Mouse (Mus musculus): ENCODE measurements around the gene Lrfn2. TPM values are rescaled to one million over a fixed set of nuclear protein-coding genes. Genes with fewer than 3 reads are reported as not detected.

Lrfn2 gene
- total RNA-seq (2015; ENCODE audit: low replicate concordance), result not detected in 2 replicates
- total RNA-seq (2017; ENCODE audit: low replicate concordance), result not detected in 2 replicates

DNA sequence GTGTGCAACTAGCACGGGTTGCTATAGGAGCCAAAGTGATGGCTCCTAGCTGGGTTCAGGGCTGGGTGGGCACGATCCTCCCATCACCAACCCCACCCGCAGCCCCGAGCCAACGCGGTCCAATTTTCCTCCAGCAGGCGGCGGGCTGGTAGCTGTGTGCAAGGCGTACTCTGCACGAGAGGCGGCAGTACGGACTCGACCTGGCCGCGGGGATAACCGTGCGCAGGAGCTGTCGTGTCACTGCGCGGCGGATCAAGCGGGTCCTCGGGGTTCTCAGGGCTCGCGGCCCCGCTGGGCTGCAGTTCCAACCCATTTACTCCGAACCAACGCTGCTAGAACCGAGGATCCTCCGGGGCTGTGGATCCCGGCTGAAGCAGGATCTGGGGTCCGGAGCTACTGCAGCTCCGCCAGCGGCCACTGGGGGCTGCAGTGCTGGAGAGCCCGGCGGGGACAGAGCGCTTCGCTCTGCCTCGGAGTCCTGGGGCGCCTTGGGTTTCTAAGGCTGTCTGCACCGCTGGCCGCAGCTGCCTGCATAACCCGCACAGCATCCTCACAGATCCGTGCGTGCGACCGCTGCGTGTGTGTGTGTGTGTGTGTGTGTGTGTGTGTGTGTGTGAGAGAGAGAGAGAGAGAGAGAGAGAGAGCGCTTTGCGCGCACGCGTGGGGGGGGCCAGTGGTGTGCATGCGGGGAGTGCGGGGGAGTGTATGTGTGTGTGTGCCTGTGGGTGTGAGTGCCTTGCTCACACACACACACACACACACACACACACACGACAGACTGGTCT lies at the start of gene Lrfn2:
TSS of gene Lrfn2 (plus strand) at position 759 of the 785 bp plus-strand sequence.
- ATAC-seq (replicated peaks; ENCODE audit: low FRiP score, poor library complexity, severe bottlenecking), result no peak

DNA sequence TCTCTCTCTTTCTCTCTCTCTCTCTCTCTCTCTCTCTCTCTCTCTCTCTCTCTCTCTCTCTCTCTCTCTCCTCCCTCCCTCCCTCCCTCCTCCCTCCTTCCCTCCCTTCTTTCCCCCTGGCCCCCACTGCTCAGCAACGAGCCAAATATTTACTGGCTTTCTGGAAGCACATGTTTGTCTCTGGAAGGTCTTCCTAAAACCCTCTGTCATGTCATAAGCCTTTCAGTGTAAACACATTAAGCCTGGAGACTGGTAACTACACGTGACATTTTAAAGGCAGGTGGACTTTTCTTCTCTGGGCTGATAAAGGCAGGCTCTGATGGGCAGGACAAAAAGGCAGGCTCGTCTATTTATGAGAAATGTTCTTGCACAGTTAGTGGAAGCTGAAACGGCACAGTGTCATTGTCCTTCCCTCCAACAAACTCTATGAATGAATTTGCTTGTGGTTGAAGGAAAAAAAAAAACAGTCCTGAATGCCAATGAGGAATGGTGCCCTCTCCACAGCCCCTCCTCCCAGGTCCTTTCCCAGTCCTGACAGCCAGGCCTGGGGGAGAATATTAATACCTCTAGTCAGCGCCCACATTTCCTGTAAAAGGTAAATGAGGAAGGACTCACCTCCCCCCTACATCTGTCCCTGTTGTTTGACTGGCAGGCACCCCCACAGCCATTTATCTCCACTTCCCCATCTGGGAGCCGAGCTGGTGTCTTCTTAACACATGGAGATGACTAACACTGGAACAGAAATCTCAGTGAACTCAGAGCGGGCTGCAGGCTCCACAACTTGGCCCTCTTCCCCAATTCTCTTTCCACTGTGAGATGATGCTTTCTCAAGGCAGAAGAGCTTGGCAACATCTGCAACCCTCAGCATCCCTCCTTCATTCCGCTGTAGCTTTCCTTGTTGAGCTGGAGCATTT lies 44.5 kb upstream of the Lrfn2 start:
- no peak for ATAC-seq (replicated peaks; ENCODE audit: low FRiP score, poor library complexity, severe bottlenecking)

DNA sequence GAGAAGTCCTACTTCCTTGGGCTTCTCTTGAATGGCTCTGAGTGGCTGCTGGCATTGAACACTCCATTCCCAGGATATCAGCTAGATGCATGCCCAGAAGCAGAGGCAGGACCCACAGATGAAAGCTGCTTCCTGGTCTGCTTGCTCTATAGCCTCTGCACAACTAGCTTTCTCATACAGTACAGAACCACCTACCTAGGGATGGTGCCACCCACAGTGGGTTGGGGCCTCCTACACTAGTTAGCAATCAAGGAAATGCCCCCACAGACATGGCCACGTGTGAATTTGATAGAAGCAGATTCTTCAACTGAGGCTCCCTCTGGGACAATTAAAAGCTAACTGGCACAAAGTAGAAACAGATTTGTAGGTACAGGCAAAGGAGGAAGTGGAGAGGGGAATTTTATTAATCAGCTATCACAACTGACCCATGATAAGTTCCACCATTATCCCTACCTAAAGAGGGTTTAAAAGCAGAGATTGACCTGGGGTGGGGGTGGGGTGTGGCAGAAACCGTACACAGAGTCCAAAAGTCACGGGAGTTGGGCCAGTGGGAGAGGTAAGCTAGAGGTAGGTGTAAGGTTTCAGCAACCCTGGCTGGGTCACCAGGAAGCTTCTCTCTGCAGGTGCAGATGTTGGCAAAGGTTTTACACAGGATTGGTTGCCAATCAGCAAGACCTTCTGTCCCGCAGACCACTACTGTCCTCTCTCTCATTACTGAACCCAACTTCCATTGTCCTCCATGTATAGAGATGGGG lies 26.7 kb upstream of the Lrfn2 start:
- no peak for ATAC-seq (replicated peaks; ENCODE audit: low FRiP score, poor library complexity, severe bottlenecking)

DNA sequence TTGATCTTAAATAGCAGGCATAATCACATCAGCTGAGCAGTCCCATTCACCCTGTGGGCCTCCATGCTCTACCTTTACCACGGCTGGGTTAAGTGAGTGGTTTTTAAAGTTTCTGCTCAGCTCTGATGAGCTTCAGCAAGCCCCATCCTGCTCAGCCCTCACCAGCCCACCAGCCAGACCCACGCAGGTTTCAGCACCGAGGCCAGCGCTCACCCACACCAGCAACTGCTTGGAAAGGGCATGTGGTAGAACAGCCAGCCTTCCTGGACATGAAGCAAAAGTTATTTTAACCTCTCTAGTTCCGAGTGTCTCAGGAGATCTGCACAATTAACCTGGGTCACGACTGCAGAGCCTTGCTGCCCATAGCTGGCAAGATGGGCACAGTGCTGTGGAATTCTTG lies 18.7 kb upstream of the Lrfn2 start:
- no peak for ATAC-seq (replicated peaks; ENCODE audit: low FRiP score, poor library complexity, severe bottlenecking)

DNA sequence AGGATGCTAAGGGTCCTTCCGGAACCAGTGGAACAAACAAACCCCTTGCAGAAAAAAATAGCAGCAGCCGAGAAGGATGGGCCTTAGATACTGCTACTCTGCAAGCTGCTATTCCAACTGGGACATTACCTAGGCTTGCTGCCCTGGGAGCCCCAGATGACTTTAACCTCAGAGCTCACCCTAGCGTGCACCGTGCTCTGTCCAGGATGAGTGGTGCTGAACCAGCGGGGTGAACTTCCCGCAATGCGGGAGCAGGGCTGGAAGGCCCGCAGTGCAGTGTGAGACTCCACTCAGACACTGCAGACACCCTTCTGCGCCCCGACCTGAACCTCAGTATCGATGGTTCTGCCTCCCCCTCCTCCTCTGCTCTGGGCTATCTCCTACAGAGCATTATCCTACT lies 14.8 kb upstream of the Lrfn2 start:
- ATAC-seq (replicated peaks; ENCODE audit: low FRiP score, poor library complexity, severe bottlenecking), result no peak

DNA sequence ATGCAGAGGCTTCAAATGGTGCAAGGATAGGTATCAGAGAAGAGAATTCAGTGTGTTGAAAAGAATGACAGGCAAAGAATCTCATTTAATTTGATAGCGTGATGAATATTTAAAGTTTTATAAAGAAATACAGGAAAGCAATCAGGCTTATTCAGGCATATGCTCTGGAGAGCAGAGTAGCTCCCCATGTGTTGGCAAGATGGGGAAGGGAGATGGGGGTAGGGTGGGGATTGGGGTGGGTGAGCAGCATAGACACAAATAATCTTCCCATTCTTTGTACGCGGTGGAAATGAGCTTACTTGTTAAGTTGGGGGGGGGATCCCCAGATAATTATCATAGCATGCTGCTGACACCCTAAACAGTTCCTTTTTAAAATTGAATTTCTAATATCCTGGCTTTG lies 13.7 kb upstream of the Lrfn2 start:
- no peak for ATAC-seq (replicated peaks; ENCODE audit: low FRiP score, poor library complexity, severe bottlenecking)

DNA sequence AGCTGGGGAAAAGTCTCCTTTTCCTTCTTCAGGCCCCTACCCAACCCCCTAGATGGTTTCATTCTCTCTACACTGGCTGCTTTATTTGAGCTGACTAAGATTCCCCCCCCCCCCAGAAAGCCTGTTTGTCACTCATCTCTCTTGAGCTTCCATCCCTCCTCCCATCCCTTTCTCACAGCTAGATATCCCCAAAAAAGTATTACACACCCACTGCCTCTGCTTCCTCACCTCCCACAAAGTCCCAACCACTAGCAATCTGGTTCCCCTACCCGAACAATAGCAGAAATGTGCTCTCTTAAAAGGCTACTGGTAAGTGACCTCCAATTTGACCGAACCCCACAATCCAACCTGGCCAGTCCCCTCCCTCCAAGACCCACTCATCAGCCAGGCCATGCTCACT lies 9.3 kb upstream of the Lrfn2 start:
- ATAC-seq (replicated peaks; ENCODE audit: low FRiP score, poor library complexity, severe bottlenecking), result no peak

DNA sequence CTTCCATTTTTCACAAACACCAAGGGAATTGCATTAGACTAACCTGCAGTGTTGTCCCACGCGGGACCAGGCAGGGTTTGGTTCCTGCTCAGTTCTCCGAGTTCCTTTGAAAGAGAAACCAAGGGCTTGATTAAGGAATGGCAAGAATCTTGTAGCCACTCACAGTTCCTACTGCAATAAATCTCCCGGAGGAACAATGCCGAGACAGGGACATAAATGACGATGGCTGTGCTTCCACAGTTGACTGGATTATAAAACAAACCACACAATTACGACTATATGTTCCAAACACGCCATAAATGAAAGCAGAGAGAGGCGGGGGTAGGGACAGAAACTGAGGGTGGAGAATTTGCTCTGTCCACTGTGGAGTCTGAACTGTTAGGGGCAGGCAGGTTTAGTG lies 6.8 kb upstream of the Lrfn2 start:
- ATAC-seq (replicated peaks; ENCODE audit: low FRiP score, poor library complexity, severe bottlenecking), result no peak

DNA sequence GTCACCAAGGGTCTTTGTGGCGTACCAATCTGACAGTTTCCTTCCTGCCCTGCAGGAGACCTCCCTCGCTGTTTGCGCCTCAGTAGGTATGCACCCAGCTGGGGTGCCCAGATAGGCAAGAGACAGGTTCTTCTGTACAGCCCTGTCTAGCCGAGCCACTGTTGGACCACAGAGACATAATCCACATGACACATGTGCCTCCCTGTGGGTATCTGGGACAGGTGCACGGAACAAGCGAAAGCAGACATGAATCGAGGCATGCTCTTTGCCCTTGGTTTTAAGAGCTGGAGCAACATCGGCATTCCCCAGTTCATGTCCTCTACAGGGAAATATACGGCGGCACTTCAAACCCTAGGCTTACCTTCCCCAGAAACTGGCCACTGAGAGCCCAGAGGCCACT lies 1.2 kb upstream of the Lrfn2 start:
- ATAC-seq (replicated peaks; ENCODE audit: low FRiP score, poor library complexity, severe bottlenecking), result no peak

DNA sequence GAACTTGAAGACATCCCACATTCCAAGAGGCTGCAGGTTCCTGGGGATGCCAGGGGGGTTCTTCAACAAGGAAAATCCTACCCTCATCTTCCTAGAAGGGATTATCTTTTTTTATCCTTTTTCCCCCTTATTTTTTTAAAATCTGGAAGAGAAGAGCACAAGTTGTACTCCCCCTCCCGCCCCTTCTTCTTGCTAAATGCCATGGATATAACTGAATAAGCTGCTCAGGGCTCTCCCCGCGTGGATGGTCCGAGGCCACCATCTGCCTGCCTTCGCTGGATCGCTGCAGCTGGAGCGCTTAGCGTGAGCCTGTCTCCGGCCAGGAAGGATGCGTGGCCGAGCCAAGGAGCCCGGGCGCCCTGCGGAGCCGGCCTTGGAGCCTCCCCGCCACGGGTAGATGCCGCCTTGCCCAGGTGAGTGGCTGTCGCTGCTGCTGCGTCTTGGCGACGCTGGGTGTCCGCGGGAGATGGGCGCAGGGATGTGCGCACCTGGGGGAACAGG lies 277 bp downstream of the Lrfn2 start:
- ATAC-seq (replicated peaks; ENCODE audit: low FRiP score, poor library complexity, severe bottlenecking), result no peak

DNA sequence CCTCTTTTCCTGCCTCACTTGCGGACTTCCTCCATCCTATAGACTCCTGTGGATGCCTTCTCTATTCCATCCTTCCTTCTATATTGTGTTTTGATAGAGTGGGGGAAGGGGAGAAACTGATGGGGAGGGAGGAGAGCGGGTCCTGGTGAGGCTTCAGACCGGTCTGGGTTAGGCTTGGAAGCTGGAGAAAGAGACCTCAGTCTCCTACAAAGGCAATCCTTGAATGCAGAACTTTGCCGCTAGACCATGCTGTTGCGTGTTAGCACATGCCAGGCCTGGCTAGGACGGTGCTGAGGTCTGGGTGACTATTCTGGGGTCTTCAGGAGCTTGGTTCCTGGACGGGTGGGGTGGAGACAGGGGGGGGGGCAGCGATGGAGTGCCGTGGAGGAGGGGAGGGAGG lies 737 bp downstream of the Lrfn2 start:
- ATAC-seq (replicated peaks; ENCODE audit: low FRiP score, poor library complexity, severe bottlenecking), result no peak

DNA sequence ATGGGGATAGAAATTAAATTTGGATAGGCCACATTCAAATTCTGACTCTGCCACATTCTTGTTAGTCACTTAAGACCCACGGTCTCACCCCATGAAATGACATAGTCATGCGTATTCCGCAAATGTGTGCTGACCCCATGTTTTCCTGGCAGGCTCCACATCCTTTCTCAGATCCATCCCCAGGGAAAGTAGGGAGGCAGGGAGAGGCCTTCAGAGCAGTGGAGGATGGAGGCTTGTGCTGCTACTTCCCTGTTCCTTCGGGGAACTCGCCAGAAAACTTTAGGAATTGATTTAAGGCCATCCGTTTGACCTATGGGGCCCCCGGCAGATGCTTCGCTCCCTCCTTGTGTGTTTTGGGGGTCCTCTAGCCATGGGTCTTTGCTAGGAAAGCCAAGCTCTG lies 3.0 kb downstream of the Lrfn2 start:
- ATAC-seq (replicated peaks; ENCODE audit: low FRiP score, poor library complexity, severe bottlenecking), result no peak

DNA sequence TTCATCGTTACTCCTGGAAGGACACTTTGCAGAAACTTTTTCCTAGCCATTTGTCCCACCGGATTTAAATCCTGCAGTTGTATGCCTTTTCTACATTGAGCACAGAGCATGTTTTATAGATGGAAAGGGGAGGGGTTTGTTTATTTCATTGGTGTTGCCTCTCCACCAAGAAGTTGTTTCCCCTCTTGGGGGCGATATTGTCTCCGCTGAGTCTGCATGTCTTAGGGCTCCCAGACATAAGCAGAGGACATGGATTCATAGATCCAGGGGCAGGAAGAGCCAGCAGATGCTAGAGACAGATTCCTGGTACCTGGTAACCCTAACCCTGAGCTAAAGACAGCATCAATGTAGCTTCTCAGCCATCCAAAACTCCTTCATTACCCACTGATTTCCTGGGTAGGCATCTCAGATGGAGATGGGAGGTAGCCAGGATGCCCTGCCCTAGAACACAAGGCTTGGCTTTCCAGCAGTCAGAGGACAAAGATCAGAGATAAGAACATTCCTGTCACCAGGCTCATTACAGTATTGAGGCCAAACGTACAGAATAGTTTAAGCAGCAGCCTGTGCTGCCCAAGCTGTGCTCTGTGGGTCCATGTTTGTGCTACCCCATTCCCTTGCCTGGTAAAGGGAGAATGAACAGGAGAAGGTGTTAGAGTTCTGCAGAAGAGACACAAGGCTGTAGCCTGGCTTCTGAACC lies 4.4 kb downstream of the Lrfn2 start:
- ATAC-seq (replicated peaks; ENCODE audit: low FRiP score, poor library complexity, severe bottlenecking), result no peak

DNA sequence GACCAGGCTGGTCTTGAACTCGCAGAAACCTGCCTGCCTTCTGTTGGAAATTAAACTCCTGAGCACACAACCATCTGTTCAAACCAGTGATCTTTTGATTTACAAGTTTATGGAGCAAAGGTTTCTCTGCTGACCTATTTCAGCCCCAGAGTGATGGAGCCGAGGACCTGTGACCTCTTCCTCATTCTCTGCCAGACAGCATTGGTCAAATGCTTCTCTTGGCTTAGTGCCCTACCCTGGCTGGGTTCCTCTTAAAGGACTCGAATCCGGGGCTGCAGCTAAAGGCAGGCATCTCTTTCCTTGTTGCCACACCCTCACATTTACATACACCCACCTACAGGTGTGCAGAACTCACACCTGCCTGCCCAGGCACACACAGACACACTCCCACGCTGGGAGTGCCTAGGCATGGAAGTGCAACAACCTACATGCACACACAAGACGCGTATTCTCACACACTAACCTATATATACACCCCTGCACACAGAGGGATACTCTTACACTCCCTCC lies 6.6 kb downstream of the Lrfn2 start:
- ATAC-seq (replicated peaks; ENCODE audit: low FRiP score, poor library complexity, severe bottlenecking), result no peak

DNA sequence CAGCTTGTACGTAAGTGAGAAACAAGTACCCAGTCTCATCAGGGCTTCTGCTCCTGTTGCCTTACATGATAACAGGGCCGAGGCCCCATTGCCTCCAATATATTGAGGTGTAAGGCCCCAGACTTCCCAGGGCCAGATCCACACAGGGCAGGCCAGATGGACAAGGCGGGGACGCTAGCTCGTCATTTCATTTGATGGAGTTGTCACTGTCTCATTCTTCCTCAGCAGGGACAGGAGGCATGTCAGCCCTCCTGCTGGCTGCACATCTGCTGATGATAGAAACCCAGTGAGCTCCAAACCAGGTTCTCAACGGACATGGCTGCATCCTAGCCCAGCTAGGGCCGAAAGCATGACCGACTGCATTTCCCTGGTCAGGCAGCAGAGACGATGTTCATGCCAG lies 14.1 kb downstream of the Lrfn2 start:
- no peak for ATAC-seq (replicated peaks; ENCODE audit: low FRiP score, poor library complexity, severe bottlenecking)

DNA sequence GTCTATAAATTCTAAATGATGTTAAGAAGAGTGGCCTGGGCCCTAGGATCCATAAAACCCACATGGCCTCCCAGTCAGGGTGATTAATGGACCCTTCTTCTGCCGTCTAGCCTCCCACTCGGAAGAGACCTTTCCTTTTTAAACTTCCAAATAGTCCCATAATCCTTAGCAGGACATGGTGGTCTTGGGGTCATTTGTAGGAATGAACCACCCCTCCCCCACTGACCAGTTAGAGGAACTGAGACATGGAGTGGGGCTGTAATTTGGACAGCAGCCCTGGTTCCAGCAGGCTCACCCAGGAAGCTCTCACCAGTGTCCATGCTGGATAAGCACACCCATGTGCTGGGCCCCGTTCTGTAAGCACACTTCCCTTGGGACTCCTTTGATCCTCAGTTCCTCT lies 14.6 kb downstream of the Lrfn2 start:
- ATAC-seq (replicated peaks; ENCODE audit: low FRiP score, poor library complexity, severe bottlenecking), result no peak

DNA sequence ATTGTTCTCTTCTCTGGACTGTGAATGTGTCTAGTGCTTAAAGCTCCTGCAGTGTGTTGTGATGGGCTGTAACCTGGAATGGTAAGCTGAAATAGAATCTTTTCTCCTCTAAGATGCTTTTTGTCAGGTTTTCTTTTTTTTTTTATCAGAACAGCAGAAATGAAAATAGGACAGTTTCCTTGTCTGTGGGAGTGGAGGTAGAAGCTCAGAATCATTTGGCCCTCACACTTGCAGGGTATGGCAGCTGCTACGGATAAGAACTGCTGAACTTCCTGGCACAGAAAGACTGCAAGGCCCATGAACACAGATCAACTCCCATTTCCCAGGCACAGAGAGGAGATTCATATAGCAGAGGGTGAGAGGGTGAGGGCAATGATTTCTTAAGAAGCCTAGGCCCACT lies 19.1 kb downstream of the Lrfn2 start:
- ATAC-seq (replicated peaks; ENCODE audit: low FRiP score, poor library complexity, severe bottlenecking), result no peak

DNA sequence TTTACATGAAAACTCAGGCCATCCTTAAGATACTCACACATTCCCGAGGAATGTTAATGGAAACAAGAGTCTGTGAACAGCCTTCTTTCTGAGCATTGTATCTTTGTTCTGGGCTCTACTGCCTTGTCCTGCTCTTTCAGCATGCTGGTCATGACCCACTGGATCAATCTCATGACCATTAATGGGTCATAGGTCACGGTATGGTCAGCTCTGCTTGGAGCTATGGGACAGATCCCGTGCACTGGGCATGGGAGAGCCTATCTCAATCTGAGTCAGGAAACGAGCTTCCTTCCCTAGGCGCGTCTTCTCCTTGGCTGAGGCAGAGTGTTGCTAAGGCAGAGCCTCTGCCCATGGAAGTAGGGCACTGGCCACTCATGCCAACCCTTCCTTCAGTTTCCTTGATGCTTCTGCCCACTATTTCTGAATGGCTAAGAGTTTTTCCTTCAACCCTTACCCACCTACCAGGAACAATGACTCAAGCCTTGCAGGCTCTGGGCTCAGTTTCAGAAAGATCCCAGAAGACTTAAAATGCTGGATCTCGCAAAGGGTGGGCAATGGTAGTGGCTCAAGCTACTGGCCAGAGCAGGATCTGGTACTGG lies 24.0 kb downstream of the Lrfn2 start:
- no peak for ATAC-seq (replicated peaks; ENCODE audit: low FRiP score, poor library complexity, severe bottlenecking)

DNA sequence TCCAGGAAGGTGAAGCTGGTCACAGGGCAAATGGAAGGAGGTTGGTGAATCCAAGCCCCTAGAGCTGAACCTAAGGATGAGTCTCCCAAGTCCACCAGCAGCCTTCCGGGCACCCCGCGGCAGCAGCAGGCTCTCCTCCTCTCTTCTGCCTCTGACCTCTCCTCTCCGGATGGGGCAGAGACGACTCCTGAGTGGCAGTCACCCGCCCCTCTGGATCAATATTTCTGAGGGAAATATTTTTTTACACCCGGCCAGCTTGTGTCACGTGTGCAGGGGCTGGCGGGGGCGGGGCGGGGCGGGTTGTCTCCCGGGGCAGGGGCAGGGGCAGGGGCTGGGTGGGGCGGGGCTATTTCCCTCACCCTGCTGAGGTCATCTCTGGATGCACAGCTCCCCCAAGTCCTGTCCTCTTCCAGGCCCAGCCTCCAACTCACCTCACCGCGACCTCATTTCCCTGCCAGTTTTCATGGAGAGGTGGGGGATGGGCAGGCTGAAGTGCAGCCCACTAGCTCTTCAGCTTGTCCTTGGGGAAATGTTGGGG lies 28.1 kb downstream of the Lrfn2 start:
- no peak for ATAC-seq (replicated peaks; ENCODE audit: low FRiP score, poor library complexity, severe bottlenecking)

Measured in erythroblast, adult 5-6 weeks (primary cell).